Mouse (Mus musculus) embryonic facial prominence, embryonic 13.5 days (tissue): ENCODE data around the gene Olfr639. TPM values are rescaled to one million over a fixed set of nuclear protein-coding genes. Genes with fewer than 3 reads are reported as not detected.
"Not testable (repeated sequence)": the region's sequence is repeated elsewhere in the genome, so short reads cannot be mapped to it uniquely, and the experiment has no call there.

Experiments
- ATAC-seq: fragments of 200-750 bp; cut with Nextera tagmentation; 2 replicates; pipeline ENCODE4 v1.8.0; 2017; ENCODE audit warnings: low read depth; ENCODE audit not compliant: insufficient number of reproducible peaks, insufficient read depth, low FRiP score, low TSS enrichment
- H3K27ac ChIP-seq: fragments of 300-500 bp; sonication (generic); 2 replicates; pipeline ENCODE4 v1.5.1; 2015; ENCODE audit warnings: moderate library complexity, mild to moderate bottlenecking, inconsistent platforms
- H3K27me3 ChIP-seq: fragments of 300-500 bp; sonication (generic); 2 replicates; pipeline ENCODE4 v1.6.1; 2015; ENCODE audit warnings: mild to moderate bottlenecking, inconsistent platforms
- H3K36me3 ChIP-seq: fragments of 300-500 bp; sonication (generic); 2 replicates; pipeline ENCODE4 v1.6.1; 2015; ENCODE audit warnings: mild to moderate bottlenecking, inconsistent platforms
- H3K4me1 ChIP-seq: fragments of 300-500 bp; sonication (generic); 2 replicates; pipeline ENCODE4 v1.6.1; 2015; ENCODE audit warnings: inconsistent platforms
- H3K4me2 ChIP-seq: fragments of 300-500 bp; sonication (generic); 2 replicates; pipeline ENCODE4 v1.6.1; 2015; ENCODE audit warnings: moderate library complexity, mild to moderate bottlenecking, inconsistent platforms
- H3K4me3 ChIP-seq: fragments of 300-500 bp; sonication (generic); 2 replicates; pipeline ENCODE4 v1.5.1; 2015; ENCODE audit warnings: mild to moderate bottlenecking, inconsistent platforms
- H3K9ac ChIP-seq: fragments of 300-500 bp; sonication (generic); 2 replicates; pipeline ENCODE4 v1.6.1; 2015; ENCODE audit warnings: mild to moderate bottlenecking, inconsistent platforms
- H3K9me3 ChIP-seq: fragments of 300-500 bp; sonication (generic); 2 replicates; pipeline ENCODE4 v1.6.1; 2016; ENCODE audit warnings: inconsistent platforms
- whole genome bisulfite sequencing: fragments of 180-500 bp; shearing (Covaris S2); methylation state at CpG from one replicate; pipeline ENCODE4 v1.1.7; 2015; ENCODE audit warnings: mixed read lengths; 5-methylcytosine and 5-hydroxymethylcytosine counted together
- polyA plus RNA-seq: library from polyadenylated mRNA; unstranded; fragments of >200 nt; fragmentation: Nextera tagmentation; extraction: Ambion mirVana; gene quantifications from 2 replicates; pipeline ENCODE4 v1.2.1, GENCODE M21; 2015

Olfr639 gene
- polyA plus RNA-seq, 1 experiment from 2014 or later = 0.06 TPM

DNA sequence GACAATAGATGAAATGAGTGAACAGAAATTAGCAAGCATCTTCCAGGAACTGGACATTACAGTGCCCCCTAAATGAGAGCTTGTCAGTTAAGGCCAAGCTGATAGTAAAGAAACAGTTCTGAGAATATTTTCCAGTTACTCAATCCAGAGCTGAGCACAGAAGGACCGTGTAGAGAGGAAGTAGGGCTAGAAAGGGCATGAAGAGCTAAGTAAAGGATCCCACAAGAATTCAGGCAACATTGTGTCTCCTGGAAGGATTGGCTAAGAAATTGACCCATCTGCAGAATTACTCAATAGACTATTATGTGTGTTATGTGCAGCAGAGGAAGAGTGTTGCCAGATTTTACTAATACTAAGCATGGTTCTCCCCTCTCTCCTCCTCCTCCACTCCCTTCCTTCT lies 45.3 kb downstream of the Olfr639 start:
- H3K4me3 ChIP-seq = no peak overlapping the region
- no peaks in the 10 kb centered on the region for H3K27me3 ChIP-seq
- H3K4me2 ChIP-seq = no peak overlapping the region
- no peaks in the 10 kb centered on the region for H3K36me3 ChIP-seq
- WGBS = 50% methylated on average over 1 of the region's 1 CpGs
- ATAC-seq = no peak
- H3K27ac ChIP-seq = no peak overlapping the region
- H3K4me1 ChIP-seq = no peaks in the 10 kb centered on the region
- no peak overlapping the region for H3K9ac ChIP-seq
- no peaks in the 10 kb centered on the region for H3K9me3 ChIP-seq

DNA sequence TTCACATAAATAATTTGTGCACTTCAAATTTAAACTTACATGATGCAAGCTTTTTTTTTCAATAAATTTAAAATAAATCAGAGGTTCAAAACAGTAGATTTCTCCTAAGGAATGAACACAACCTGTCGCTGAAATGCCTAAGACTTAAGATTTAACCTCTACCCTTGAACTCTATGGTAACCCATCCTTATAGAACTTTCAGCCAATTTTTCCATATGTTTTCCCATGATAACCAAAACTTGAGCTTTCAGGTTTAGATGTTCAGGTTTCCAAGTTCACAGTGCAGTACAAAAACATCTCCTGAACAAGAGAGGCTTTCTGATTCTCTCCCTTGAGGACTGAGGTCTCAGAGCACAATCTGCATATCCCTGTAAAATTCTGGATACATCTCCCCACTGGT lies 46.3 kb downstream of the Olfr639 start, which contains the start of gene Olfr635:
Olfr635 (plus strand) TSS at position 301 of the 400 bp plus-strand sequence.
- Histone ChIP-seq H3K27ac (no peak within 1 kb of the TSS), H3K4me2 (no peak within 1 kb of the TSS), H3K9me3 (no peaks in the 10 kb centered on the region), H3K27me3 (no peaks in the 10 kb centered on the region), H3K9ac (no peak within 1 kb of the TSS), H3K4me1 (no peaks in the 10 kb centered on the region), H3K4me3 (no peak within 1 kb of the TSS), H3K36me3 (no peaks in the 10 kb centered on the region)
- WGBS = 80% methylated on average over 1 of the region's 1 CpGs
- ATAC-seq = no peak

DNA sequence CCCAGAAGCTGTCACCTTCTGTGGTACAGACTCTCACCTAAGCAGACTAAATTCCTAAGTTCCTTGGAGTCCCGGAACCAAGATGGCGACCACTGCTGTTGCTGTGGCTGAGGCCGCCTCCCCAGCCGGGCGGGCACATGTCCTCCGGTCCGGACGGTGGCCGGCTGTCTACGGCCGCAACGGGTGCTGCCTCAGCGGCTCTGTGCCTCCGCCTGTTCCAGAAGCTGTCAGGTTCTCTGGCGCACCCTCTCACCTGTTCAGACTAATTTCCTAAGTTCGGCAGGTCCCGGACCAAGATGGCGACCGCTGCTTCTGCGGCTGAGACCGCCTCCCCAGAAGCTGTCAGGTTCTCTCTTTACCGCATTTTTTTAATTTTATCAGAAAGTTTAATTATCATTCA lies 50.2 kb downstream of the Olfr639 start:
- not testable (repeated sequence) for H3K4me3 ChIP-seq, H3K27me3 ChIP-seq, H3K9ac ChIP-seq, H3K27ac ChIP-seq, ATAC-seq, H3K4me2 ChIP-seq, H3K36me3 ChIP-seq, H3K4me1 ChIP-seq, H3K9me3 ChIP-seq
- 93% methylated on average over 22 of the region's 22 CpGs for WGBS

Other genes with a start within 250 kb of the Olfr639 start
- not detected in 2 replicates for gene Olfr69, start 245.7 kb downstream of the Olfr639 start, polyA plus RNA-seq
- gene Olfr68, start 237.6 kb downstream of the Olfr639 start, polyA plus RNA-seq = not detected in 2 replicates
- gene Olfr67, start 225.5 kb downstream of the Olfr639 start, polyA plus RNA-seq = not detected in 2 replicates
- gene Hbb-bt, start 203.3 kb downstream of the Olfr639 start, polyA plus RNA-seq = 1,311 and 2,074 TPM in 2 replicates
- gene Hbb-bs, start 189.2 kb downstream of the Olfr639 start, polyA plus RNA-seq = 2,604 and 4,415 TPM in 2 replicates
- not detected in 2 replicates for gene Hbb-bh2, start 176.8 kb downstream of the Olfr639 start, polyA plus RNA-seq
- gene Hbb-bh1, start 174.1 kb downstream of the Olfr639 start, polyA plus RNA-seq = 46.9 and 96.8 TPM in 2 replicates
- 5,482 and 5,510 TPM in 2 replicates for gene Hbb-y, start 164.1 kb downstream of the Olfr639 start, polyA plus RNA-seq
- not detected in 2 replicates for gene Olfr66, start 131.1 kb downstream of the Olfr639 start, polyA plus RNA-seq
- not detected in 2 replicates for gene Olfr64, start 122.8 kb downstream of the Olfr639 start, polyA plus RNA-seq
- not detected in 2 replicates for gene Olfr65, start 113.8 kb downstream of the Olfr639 start, polyA plus RNA-seq
- not detected in 2 replicates for gene Olfr631, start 88.5 kb downstream of the Olfr639 start, polyA plus RNA-seq
- gene Olfr632, start 83.0 kb downstream of the Olfr639 start, polyA plus RNA-seq = not detected in 2 replicates
- not detected in 2 replicates for gene Olfr633, start 72.9 kb downstream of the Olfr639 start, polyA plus RNA-seq
- 0.03 TPM in 1 of 2 replicates, not detected in the other for gene Olfr635, start 46.2 kb downstream of the Olfr639 start, polyA plus RNA-seq
- gene Olfr638, start 18.6 kb downstream of the Olfr639 start, polyA plus RNA-seq = not detected in 2 replicates
- not detected in 2 replicates for gene Olfr640, start 8.3 kb upstream of the Olfr639 start, polyA plus RNA-seq
- not detected in 2 replicates for gene Olfr641, start 18.1 kb upstream of the Olfr639 start, polyA plus RNA-seq
- gene Olfr642, start 35.4 kb upstream of the Olfr639 start, polyA plus RNA-seq = not detected in 2 replicates
- gene 4930516K23Rik, start 44.1 kb upstream of the Olfr639 start, polyA plus RNA-seq = not detected in 2 replicates
- not detected in 2 replicates for gene Olfr644, start 54.6 kb upstream of the Olfr639 start, polyA plus RNA-seq
- gene Olfr645, start 68.2 kb upstream of the Olfr639 start, polyA plus RNA-seq = not detected in 2 replicates
- gene Olfr646, start 87.6 kb upstream of the Olfr639 start, polyA plus RNA-seq = not detected in 2 replicates
- gene Ubqln5, start 112.5 kb upstream of the Olfr639 start, polyA plus RNA-seq = 0.21 TPM in 1 of 2 replicates, not detected in the other
- not detected in 2 replicates for gene Olfr643, start 120.1 kb upstream of the Olfr639 start, polyA plus RNA-seq
- gene Ubqln3, start 126.0 kb upstream of the Olfr639 start, polyA plus RNA-seq = not detected in 2 replicates
- 0.31 TPM in 1 of 2 replicates, not detected in the other for gene Ubqlnl, start 133.3 kb upstream of the Olfr639 start, polyA plus RNA-seq
- 4.6 and 13.3 TPM in 2 replicates for gene Olfm5, start 147.5 kb upstream of the Olfr639 start, polyA plus RNA-seq
- 0.15 and 0.32 TPM in 2 replicates for gene Olfr648, start 166.1 kb upstream of the Olfr639 start, polyA plus RNA-seq
- gene Olfr649, start 178.7 kb upstream of the Olfr639 start, polyA plus RNA-seq = not detected in 2 replicates
- gene Trim6, start 201.5 kb upstream of the Olfr639 start, polyA plus RNA-seq = 0.72 and 1.1 TPM in 2 replicates
- gene Trim34a, start 227.2 kb upstream of the Olfr639 start, polyA plus RNA-seq = 1.6 and 2.3 TPM in 2 replicates